ENCODE assay signal across 23 mouse cellular contexts in the genomic region with DNA sequence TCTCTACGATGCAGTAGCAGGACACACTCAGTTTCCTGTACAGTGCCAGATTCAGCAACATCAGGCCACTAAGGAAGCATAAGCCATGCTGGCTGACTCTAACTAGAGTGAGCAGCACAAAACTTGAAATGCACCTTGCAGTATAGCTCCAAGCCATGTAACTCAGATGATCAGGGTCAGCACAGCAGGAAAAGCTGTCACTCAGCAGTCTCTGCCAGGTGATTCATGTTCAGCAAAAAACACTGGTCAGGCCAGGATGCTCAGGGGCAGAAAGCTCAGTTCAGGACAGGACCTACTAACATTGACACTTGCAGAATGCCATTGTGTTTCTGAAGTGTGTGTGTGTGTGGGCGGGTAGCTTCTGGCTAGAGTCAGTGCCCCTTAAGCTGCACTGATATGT. TPM values are rescaled to one million over a fixed set of nuclear protein-coding genes. Genes with fewer than 3 reads are reported as not detected.
DNase-seq lines count a peak whose midpoint lies in the region; ATAC-seq lines count a peak whose summit lies in the region.
"Had no signal": no experiment of that assay in that cellular context is flagged by ENCODE, and none has a peak within 500 bp of the region (broad histone marks: within the 10 kb centered on the region; RNA-seq: fewer than 3 reads in every experiment).

No protein-coding gene starts in this region.

- ATAC-seq in cerebellum, adult (ENCODE audit: insufficient number of reproducible peaks, low FRiP score, low TSS enrichment) = 0 out of 2 replicates have a peak, but pooled peaks have one; percentile 15
- ATAC-seq in CD4-positive, CD25-positive, alpha-beta regulatory T cell, adult 4 months = no peak
- ATAC-seq: forebrain, embryonic 13.5 days; forebrain, postnatal 0 days; hindbrain, postnatal 0 days had no signal

- no peak for DNase-seq in cerebellum, postnatal 4 days (ENCODE audit: low spot score in 2 of 2)
- DNase-seq in cerebellum, adult 9-10 months = peak; percentile 10
- peak; percentile 42 to 59 for DNase-seq in cerebellum, postnatal 25 days
- DNase-seq in adrenal gland, postnatal 36 days = no peak
- no peak for DNase-seq in left cerebral cortex, adult 18-20 months (ENCODE audit: low spot score in 2 of 2)
- DNase-seq: adrenal gland, adult 2 months; adrenal gland, postnatal 25 days; B cell, adult 2 months; forebrain, postnatal 0 days; gastrocnemius, postnatal 14 days; heart, adult 2 months; heart, postnatal 14 days; kidney, adult 11 months had no signal

RNA-seq across cellular contexts. Expression of a gene that starts 34.9 kb away (rescaled TPM):
- total RNA-seq in adrenal gland, postnatal 36 days (2021) = not detected
- 10 to 100 TPM; 17.6 to 18.4 TPM for total RNA-seq in left cerebral cortex, adult 18-20 months (2021)
- polyA plus RNA-seq in CD4-positive, CD25-positive, alpha-beta regulatory T cell, adult 4 months (2017; shearing (Covaris generic)) = not detected
- total RNA-seq: adrenal gland, adult 2 months; adrenal gland, postnatal 25 days; gastrocnemius, adult 18-20 months; gastrocnemius, postnatal 14 days; heart, adult 2 months; heart, postnatal 14 days; hematopoietic stem cell, adult 5-6 weeks; MEL had no signal
- polyA plus RNA-seq: adrenal gland, adult 2 months; embryonic facial prominence, embryonic 12.5 days; heart, adult 2 months; heart, embryonic 15.5 days; kidney, embryonic 14.5 days had no signal

Comparison
In these comparisons a context has a peak if more than half of its experiments do, and no peak if none do; other contexts are left out.
1. DNase-seq: peak in cerebellum, adult 9-10 months (single experiment) and cerebellum, postnatal 25 days (2 of 2); none in cerebellum, postnatal 4 days (0 of 2), adrenal gland, postnatal 36 days (0 of 2) and left cerebral cortex, adult 18-20 months (0 of 2).
2. RNA of a gene that starts 34.9 kb away (total RNA-seq): 17.6 to 18.4 TPM in left cerebral cortex, adult 18-20 months; not detected in adrenal gland, postnatal 36 days; every median in the first group is over 10 times any median in the second.